Mouse (Mus musculus) cortical plate, adult 2 months (tissue): ENCODE measurements around the gene Ttc6. TPM values are rescaled to one million over a fixed set of nuclear protein-coding genes. Genes with fewer than 3 reads are reported as not detected.

Experiments used
- H3K27ac ChIP-seq: fragments of 200-500 bp; 2 replicates; pipeline ENCODE4 v1.5.1; 2012; ENCODE audit warnings: low read length, control low read depth, inconsistent platforms; ENCODE audit not compliant: insufficient read depth
- H3K4me1 ChIP-seq: fragments of 200-500 bp; 2 replicates; pipeline ENCODE4 v1.6.1; 2011; ENCODE audit warnings: low read length; ENCODE audit not compliant: control insufficient read depth, insufficient read depth
- H3K4me3 ChIP-seq: fragments of 200-500 bp; 2 replicates; pipeline ENCODE4 v1.5.1; 2011; ENCODE audit warnings: mild to moderate bottlenecking, low read length, control low read depth; ENCODE audit not compliant: insufficient read depth
- CTCF ChIP-seq: fragments of 200-500 bp; IDR thresholded peaks from 2 replicates; pipeline ENCODE4 v1.5.1; 2011; ENCODE audit warnings: mild to moderate bottlenecking, control low read depth, low read length; ENCODE audit not compliant: insufficient read depth; ENCODE audit errors: extremely low read depth
- POLR2A ChIP-seq: fragments of 200-500 bp; IDR thresholded peaks from 2 replicates; pipeline ENCODE4 v1.6.1; 2011; ENCODE audit warnings: mild to moderate bottlenecking, low read length, control low read depth; ENCODE audit not compliant: insufficient read depth; ENCODE audit errors: extremely low read depth
- polyA plus RNA-seq: library from polyadenylated mRNA; depleted of rRNA; stranded (reverse); fragments of >200 nt; gene quantifications from 2 replicates; pipeline ENCODE4 v1.2.3, GENCODE M21; 2012

The Ttc6 gene
- polyA plus RNA-seq, 1 experiment, result 0.08 TPM

- no peak overlapping the region for H3K4me3 ChIP-seq
- no peak for TF ChIP-seq POLR2A
- TF ChIP-seq CTCF, result no peak
- no peaks in the 10 kb centered on the region for H3K4me1 ChIP-seq
- no peak overlapping the region for H3K27ac ChIP-seq
These were observed 25.9 kb upstream of the Ttc6 start for GRCm38 (mm10) chr12:57537791-57538587.

- Histone ChIP-seq H3K4me1 (no peaks in the 10 kb centered on the region), H3K27ac (no peak overlapping the region), H3K4me3 (no peak overlapping the region)
- no peak for TF ChIP-seq POLR2A
- TF ChIP-seq CTCF, result no peak
These were observed 25.0 kb upstream of the Ttc6 start for GRCm38 (mm10) chr12:57538588-57539550.

- Histone ChIP-seq H3K27ac (no peak overlapping the region), H3K4me3 (no peak overlapping the region), H3K4me1 (no peaks in the 10 kb centered on the region)
- TF ChIP-seq CTCF, result no peak
- no peak for TF ChIP-seq POLR2A
These were observed 24.3 kb upstream of the Ttc6 start for GRCm38 (mm10) chr12:57539551-57539985.

GRCm38 (mm10) chr12:57541118-57541517 lies 22.8 kb upstream of the Ttc6 start:
- TF ChIP-seq CTCF, result no peak
- no peak for TF ChIP-seq POLR2A
- Histone ChIP-seq H3K4me3 (no peak overlapping the region), H3K27ac (no peak overlapping the region), H3K4me1 (no peaks in the 10 kb centered on the region)

- TF ChIP-seq POLR2A, result no peak
- TF ChIP-seq CTCF, result no peak
- Histone ChIP-seq H3K4me3 (no peak overlapping the region), H3K4me1 (no peaks in the 10 kb centered on the region), H3K27ac (no peak overlapping the region)
These were observed 21.8 kb upstream of the Ttc6 start for GRCm38 (mm10) chr12:57541931-57542745.

GRCm38 (mm10) chr12:57542746-57543626 lies 20.9 kb upstream of the Ttc6 start:
- Histone ChIP-seq H3K4me1 (no peaks in the 10 kb centered on the region), H3K27ac (no peak overlapping the region), H3K4me3 (no peak overlapping the region)
- TF ChIP-seq CTCF, result no peak
- no peak for TF ChIP-seq POLR2A

- TF ChIP-seq POLR2A (no peak), CTCF (no peak)
- H3K27ac ChIP-seq, result no peak overlapping the region
These were observed 20.3 kb upstream of the Ttc6 start for GRCm38 (mm10) chr12:57543627-57543991.

GRCm38 (mm10) chr12:57544641-57545370 lies 19.1 kb upstream of the Ttc6 start:
- Histone ChIP-seq H3K4me3 (no peak overlapping the region), H3K27ac (no peak overlapping the region), H3K4me1 (no peaks in the 10 kb centered on the region)
- TF ChIP-seq POLR2A (no peak), CTCF (0 out of 2 replicates have a peak, but pooled peaks have one; percentile 8)

More at GRCm38 (mm10) chr12:57543627-57543991, 20.3 kb upstream of the Ttc6 start:
- no peaks in the 10 kb centered on the region for H3K4me1 ChIP-seq
- H3K4me3 ChIP-seq, result no peak overlapping the region
